Mouse (Mus musculus) C2C12 (cell line): ENCODE measurements around the gene Nemp1.

Experiments
- CTCF ChIP-seq: IDR thresholded peaks from one replicate; pipeline ENCODE4 v1.5.1; 2011; ENCODE audit not compliant: control insufficient read depth, insufficient read depth, insufficient read length
- MYOD1 ChIP-seq: IDR thresholded peaks from one replicate; pipeline ENCODE4 v1.6.1; 2011; ENCODE audit warnings: low read depth; ENCODE audit not compliant: control insufficient read depth, insufficient read length
- MYOG ChIP-seq: IDR thresholded peaks from one replicate; pipeline ENCODE4 v1.6.1; 2011; ENCODE audit not compliant: control insufficient read depth, insufficient read length; ENCODE audit errors: extremely low read depth
- USF1 ChIP-seq: IDR thresholded peaks from one replicate; pipeline ENCODE4 v1.6.1; 2011; ENCODE audit warnings: low read depth, mild to moderate bottlenecking, control low read depth, moderate library complexity

DNA sequence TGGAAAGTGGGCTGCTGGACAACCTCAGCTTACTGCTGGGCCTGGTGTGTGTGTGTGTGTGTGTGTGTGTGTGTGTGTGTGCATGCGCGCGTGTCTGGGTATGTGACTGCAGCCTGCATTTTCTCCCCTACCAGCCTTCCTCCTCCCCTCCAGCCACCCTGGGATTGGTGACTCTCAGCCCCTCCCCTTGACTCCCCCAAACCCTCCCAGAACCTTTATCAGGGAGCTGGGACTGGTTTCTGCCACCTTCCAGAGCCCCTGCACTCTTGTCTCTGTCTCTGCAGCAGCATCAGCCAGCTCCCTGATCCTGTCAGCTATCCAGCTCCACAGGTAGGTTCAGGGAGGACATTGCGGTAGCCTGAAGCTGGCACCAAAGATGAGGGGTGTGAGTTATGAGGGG lies 58.4 kb downstream of the Nemp1 start:
- TF ChIP-seq CTCF (no peak), MYOD1 (no peak), USF1 (no peak), MYOG (no peak)
